Mouse (Mus musculus): ENCODE measurements around the gene Olfr1307. TPM values are rescaled to one million over a fixed set of nuclear protein-coding genes. Genes with fewer than 3 reads are reported as not detected.

The Olfr1307 gene
- 0.04 TPM in 1 of 2 replicates, not detected in the other for polyA plus RNA-seq (2015; fragmentation: Nextera tagmentation; extraction: Ambion mirVana)

DNA sequence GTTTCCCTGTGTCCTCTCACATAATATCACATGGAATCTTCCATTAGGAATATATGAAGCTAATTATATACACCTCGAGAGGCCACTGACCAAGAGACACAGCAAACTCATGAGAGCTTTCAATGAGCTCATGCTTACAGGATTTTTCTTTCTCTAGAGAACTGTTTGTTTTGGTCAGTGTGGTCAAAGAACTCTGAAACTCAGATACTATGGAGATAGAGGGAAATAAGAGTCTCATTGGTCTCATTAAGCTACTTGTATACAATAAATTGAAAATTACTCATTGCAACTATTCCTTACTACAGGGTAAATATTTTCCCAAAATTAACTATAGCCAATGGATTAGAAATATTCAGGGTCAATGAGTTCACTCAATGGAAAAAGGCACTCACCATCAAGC is at the start of gene Olfr1307:
TSS of gene Olfr1307 (minus strand) at position 101 of the 400 bp plus-strand sequence.
- TF ChIP-seq EP300 (optimal IDR thresholded peaks at IDR 0.05) (no peak), CTCF (IDR thresholded peaks at IDR 0.05; ENCODE audit: low read depth) (no peak)
- ATAC-seq (ENCODE audit: low FRiP score, low TSS enrichment): no peak

DNA sequence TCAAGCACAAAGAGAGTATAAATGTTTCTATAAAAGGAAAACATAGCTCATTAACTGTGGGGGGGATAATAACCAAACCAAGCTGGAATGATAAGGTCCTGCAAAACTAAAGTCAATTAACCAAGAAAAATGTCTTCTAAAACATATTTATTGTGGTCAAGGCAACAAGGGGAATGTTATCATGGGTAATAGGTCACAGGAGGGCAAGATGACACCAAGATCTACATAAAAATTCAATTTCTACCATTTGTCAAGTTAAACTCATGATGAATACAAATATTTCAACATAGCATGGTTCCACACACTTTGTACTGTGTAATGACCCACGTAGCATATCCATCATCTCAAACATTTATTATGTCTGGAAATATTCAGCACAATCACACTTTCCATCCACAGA is 40.9 kb upstream of the Olfr1307 start, which contains the start of gene Olfr1309:
TSS of gene Olfr1309 (minus strand) at position 101 of the 400 bp plus-strand sequence.
- no peaks in the 10 kb centered on the region for H3K36me3 ChIP-seq (ENCODE audit: control insufficient read depth, insufficient read depth, low read length)
- 73% methylated on average over 1 of the region's 1 CpGs for WGBS
- no peak for TF ChIP-seq CTCF (IDR thresholded peaks at IDR 0.05; ENCODE audit: low read depth)
- TF ChIP-seq EP300 (optimal IDR thresholded peaks at IDR 0.05): no peak

More for the DNA sequence above, at the start of gene Olfr1307:
- WGBS: 70% methylated on average over 1 of the region's 1 CpGs
- Histone ChIP-seq H3K4me1 (replicated peaks; ENCODE audit: control insufficient read depth, insufficient read depth) (no peaks in the 10 kb centered on the region), H3K4me2 (replicated peaks; ENCODE audit: low read depth) (no peak within 1 kb of the TSS), H3K4me3 (ENCODE audit: low read depth, low read length) (no peak within 1 kb of the TSS), H3K27ac (replicated peaks) (no peak within 1 kb of the TSS), H3K36me3 (ENCODE audit: control insufficient read depth, insufficient read depth, low read length) (no peaks in the 10 kb centered on the region), H3K9me3 (ENCODE audit: control insufficient read depth, low read length) (no peaks in the 10 kb centered on the region), H3K9ac (ENCODE audit: low read length) (no peak within 1 kb of the TSS), H3K27me3 (ENCODE audit: control insufficient read depth, insufficient read depth, low read length) (no peaks in the 10 kb centered on the region)
- no peak for DNase-seq (ENCODE audit: low spot score)

DNA sequence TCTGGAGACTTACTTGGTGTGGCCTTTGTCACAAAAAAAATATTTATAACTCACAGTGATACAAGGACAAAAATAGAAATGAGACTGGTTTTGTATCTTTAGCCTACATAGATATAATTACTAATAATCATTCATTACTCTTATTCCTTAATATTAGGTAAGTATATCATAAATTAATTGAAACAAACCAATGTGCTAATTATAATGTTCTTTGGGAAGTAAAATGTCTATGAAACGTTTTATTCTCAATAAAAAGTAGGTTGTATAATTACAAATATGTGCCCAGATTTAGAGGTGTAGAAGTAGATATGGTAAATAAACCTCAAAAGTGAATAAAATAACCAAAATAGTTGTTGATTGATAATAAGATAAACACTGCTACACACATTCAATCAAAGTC is 15.6 kb upstream of the Olfr1307 start, which contains the start of gene Olfr1308:
TSS of gene Olfr1308 (minus strand) at position 101 of the 400 bp plus-strand sequence.
- no peak within 1 kb of the TSS for H3K4me3 ChIP-seq (ENCODE audit: low read depth, low read length)
- H3K4me1 ChIP-seq (replicated peaks; ENCODE audit: control insufficient read depth, insufficient read depth): no peaks in the 10 kb centered on the region
- DNase-seq (ENCODE audit: low spot score) (no peak), ATAC-seq (ENCODE audit: low FRiP score, low TSS enrichment) (no peak)
- H3K27ac ChIP-seq (replicated peaks): no peak within 1 kb of the TSS
- H3K36me3 ChIP-seq (ENCODE audit: control insufficient read depth, insufficient read depth, low read length): no peaks in the 10 kb centered on the region
- H3K9ac ChIP-seq (ENCODE audit: low read length): no peak within 1 kb of the TSS
- H3K27me3 ChIP-seq (ENCODE audit: control insufficient read depth, insufficient read depth, low read length): no peaks in the 10 kb centered on the region
- 41% methylated on average over 1 of the region's 1 CpGs for WGBS
- H3K4me2 ChIP-seq (replicated peaks; ENCODE audit: low read depth): no peak within 1 kb of the TSS
- TF ChIP-seq EP300 (optimal IDR thresholded peaks at IDR 0.05): no peak
- no peak for TF ChIP-seq CTCF (IDR thresholded peaks at IDR 0.05; ENCODE audit: low read depth)
- no peaks in the 10 kb centered on the region for H3K9me3 ChIP-seq (ENCODE audit: control insufficient read depth, low read length)

More for the DNA sequence above, 40.9 kb upstream of the Olfr1307 start, which contains the start of gene Olfr1309:
- ATAC-seq (ENCODE audit: low FRiP score, low TSS enrichment) (no peak), DNase-seq (ENCODE audit: low spot score) (no peak)
- H3K4me1 ChIP-seq (replicated peaks; ENCODE audit: control insufficient read depth, insufficient read depth): no peaks in the 10 kb centered on the region
- no peak within 1 kb of the TSS for H3K4me2 ChIP-seq (replicated peaks; ENCODE audit: low read depth)
- H3K9ac ChIP-seq (ENCODE audit: low read length): no peak within 1 kb of the TSS
- H3K4me3 ChIP-seq (ENCODE audit: low read depth, low read length): no peak within 1 kb of the TSS
- H3K27ac ChIP-seq (replicated peaks): no peak within 1 kb of the TSS
- no peaks in the 10 kb centered on the region for H3K27me3 ChIP-seq (ENCODE audit: control insufficient read depth, insufficient read depth, low read length)
- H3K9me3 ChIP-seq (ENCODE audit: control insufficient read depth, low read length): no peaks in the 10 kb centered on the region

DNA sequence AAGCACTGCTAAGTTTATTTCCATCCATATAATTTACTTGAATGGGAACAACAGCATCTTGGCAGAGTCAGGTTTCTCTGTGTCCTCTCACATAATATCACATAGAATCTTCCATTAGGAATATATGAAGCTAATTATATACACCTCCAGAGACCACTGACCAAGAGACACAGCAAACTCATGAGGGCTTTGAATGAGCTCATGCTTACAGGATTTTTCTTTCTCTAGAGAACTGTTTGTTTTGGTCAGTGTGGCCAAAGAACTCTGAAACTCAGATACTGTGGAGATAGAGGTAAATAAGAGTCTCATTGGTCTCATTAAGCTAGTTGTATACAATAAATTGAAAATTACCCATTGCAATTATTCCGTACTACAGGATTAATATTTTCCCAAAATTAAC is 33.1 kb downstream of the Olfr1307 start, which contains the start of gene Olfr1306:
TSS of gene Olfr1306 (minus strand) at position 101 of the 400 bp plus-strand sequence.
- no peak within 1 kb of the TSS for H3K4me2 ChIP-seq (replicated peaks; ENCODE audit: low read depth)
- no peaks in the 10 kb centered on the region for H3K27me3 ChIP-seq (ENCODE audit: control insufficient read depth, insufficient read depth, low read length)
- no peaks in the 10 kb centered on the region for H3K36me3 ChIP-seq (ENCODE audit: control insufficient read depth, insufficient read depth, low read length)
- TF ChIP-seq EP300 (optimal IDR thresholded peaks at IDR 0.05): no peak
- H3K9ac ChIP-seq (ENCODE audit: low read length): no peak within 1 kb of the TSS
- H3K4me3 ChIP-seq (ENCODE audit: low read depth, low read length): no peak within 1 kb of the TSS
- WGBS: 77% methylated on average over 1 of the region's 1 CpGs
- no peak for DNase-seq (ENCODE audit: low spot score)
- no peaks in the 10 kb centered on the region for H3K9me3 ChIP-seq (ENCODE audit: control insufficient read depth, low read length)
- H3K27ac ChIP-seq (replicated peaks): no peak within 1 kb of the TSS
- ATAC-seq (ENCODE audit: low FRiP score, low TSS enrichment): no peak
- no peaks in the 10 kb centered on the region for H3K4me1 ChIP-seq (replicated peaks; ENCODE audit: control insufficient read depth, insufficient read depth)

Other genes starting within 250 kb of the Olfr1307 start
- not detected in 2 replicates for gene Olfr1301, start 198.4 kb downstream of the Olfr1307 start, polyA plus RNA-seq (2015; fragmentation: Nextera tagmentation; extraction: Ambion mirVana)
- gene Olfr1302, start 172.0 kb downstream of the Olfr1307 start, polyA plus RNA-seq (2015; fragmentation: Nextera tagmentation; extraction: Ambion mirVana): not detected in 2 replicates
- gene Olfr1303, start 129.1 kb downstream of the Olfr1307 start, polyA plus RNA-seq (2015; fragmentation: Nextera tagmentation; extraction: Ambion mirVana): not detected in 2 replicates
- not detected in 2 replicates for gene Olfr1305, start 72.3 kb downstream of the Olfr1307 start, polyA plus RNA-seq (2015; fragmentation: Nextera tagmentation; extraction: Ambion mirVana)
- not detected in 2 replicates for gene Olfr1306, start 33.2 kb downstream of the Olfr1307 start, polyA plus RNA-seq (2015; fragmentation: Nextera tagmentation; extraction: Ambion mirVana)
- gene Olfr1308, start 15.5 kb upstream of the Olfr1307 start, polyA plus RNA-seq (2015; fragmentation: Nextera tagmentation; extraction: Ambion mirVana): not detected in 2 replicates
- not detected in 2 replicates for gene Olfr1309, start 40.8 kb upstream of the Olfr1307 start, polyA plus RNA-seq (2015; fragmentation: Nextera tagmentation; extraction: Ambion mirVana)
- not detected in 2 replicates for gene Olfr1310, start 63.3 kb upstream of the Olfr1307 start, polyA plus RNA-seq (2015; fragmentation: Nextera tagmentation; extraction: Ambion mirVana)
- gene Olfr1311, start 75.0 kb upstream of the Olfr1307 start, polyA plus RNA-seq (2015; fragmentation: Nextera tagmentation; extraction: Ambion mirVana): not detected in 2 replicates
- gene Olfr1312, start 100.8 kb upstream of the Olfr1307 start, polyA plus RNA-seq (2015; fragmentation: Nextera tagmentation; extraction: Ambion mirVana): not detected in 2 replicates
- gene Olfr1313, start 128.4 kb upstream of the Olfr1307 start, polyA plus RNA-seq (2015; fragmentation: Nextera tagmentation; extraction: Ambion mirVana): not detected in 2 replicates
- not detected in 2 replicates for gene Olfr1314, start 147.3 kb upstream of the Olfr1307 start, polyA plus RNA-seq (2015; fragmentation: Nextera tagmentation; extraction: Ambion mirVana)
- gene Olfr1315-ps1, start 166.0 kb upstream of the Olfr1307 start, polyA plus RNA-seq (2015; fragmentation: Nextera tagmentation; extraction: Ambion mirVana): not detected in 2 replicates
- gene Olfr1316, start 185.5 kb upstream of the Olfr1307 start, polyA plus RNA-seq (2015; fragmentation: Nextera tagmentation; extraction: Ambion mirVana): not detected in 2 replicates
- gene Olfr1317, start 190.9 kb upstream of the Olfr1307 start, polyA plus RNA-seq (2015; fragmentation: Nextera tagmentation; extraction: Ambion mirVana): not detected in 2 replicates
- gene Olfr1318, start 204.8 kb upstream of the Olfr1307 start, polyA plus RNA-seq (2015; fragmentation: Nextera tagmentation; extraction: Ambion mirVana): 0.05 TPM in 1 of 2 replicates, not detected in the other

All from stomach, postnatal 0 days (tissue).